Mouse (Mus musculus) kidney, adult 8-10 months (tissue): Measurements from ENCODE around the gene Trp53i13.

ENCODE experiments used
- DNase-seq, 2 experiments: peaks; one replicate each; pipeline ENCODE4 v3.0.0; 2022

Trp53i13 gene

GRCm38 (mm10) chr11:77507426-77507825 is 8.4 kb downstream of the Trp53i13 start:
- no peak for DNase-seq

- no peak for DNase-seq
Measured at GRCm38 (mm10) chr11:77506941-77507340, 8.8 kb downstream of the Trp53i13 start.

DNA sequence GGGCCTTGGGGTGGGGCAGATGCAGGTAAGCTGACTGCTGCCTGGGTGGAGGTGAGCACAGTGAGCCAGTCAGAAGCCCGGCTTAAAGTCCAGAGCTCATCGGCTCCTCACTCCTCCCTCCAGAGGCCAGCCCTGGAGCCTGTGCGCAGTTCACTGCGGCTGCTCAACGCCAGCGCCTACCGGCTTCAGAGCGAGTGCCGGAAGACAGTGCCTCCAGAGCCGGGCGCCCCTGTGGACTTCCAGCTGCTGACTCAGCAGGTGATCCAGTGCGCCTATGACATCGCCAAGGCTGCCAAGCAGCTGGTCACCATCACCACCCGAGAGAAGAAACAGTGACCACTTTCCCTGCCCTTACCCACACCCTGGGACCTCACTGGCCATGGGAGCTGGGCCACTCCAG is 9.5 kb downstream of the Trp53i13 start:
- peak; percentile 78 to 81 for DNase-seq

DNA sequence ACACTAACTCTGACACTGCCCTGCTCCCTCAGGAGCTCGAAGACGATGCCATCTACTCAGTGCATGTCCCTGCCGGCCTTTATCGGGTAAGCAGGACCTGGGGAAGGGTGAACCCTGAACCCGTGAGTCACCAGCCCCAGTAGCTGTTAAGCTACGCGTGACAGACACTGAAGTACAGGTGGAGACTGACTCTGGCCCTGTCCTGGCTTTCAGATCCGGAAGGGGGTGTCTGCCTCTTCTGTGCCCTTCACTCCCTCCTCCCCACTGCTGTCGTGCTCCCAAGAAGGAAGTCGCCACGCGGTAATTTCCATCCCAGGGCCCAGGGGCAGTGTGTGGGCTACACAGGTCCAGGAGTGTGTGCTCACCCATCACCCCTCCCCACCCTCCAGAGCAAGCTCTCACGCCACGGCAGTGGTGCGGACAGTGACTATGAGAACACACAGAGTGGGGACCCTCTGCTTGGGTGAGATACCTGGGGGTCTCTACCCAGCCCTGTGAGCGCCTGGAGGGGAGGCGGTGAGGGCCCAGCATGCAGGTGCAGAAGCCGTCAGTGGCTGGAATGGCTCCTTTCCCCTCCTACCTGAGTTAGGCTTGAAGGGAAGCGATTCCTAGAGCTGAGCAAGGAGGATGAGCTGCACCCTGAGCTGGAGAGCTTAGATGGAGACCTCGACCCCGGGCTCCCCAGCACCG is 10.3 kb downstream of the Trp53i13 start:
- no peak for DNase-seq

GRCm38 (mm10) chr11:77504377-77504776 is 11.4 kb downstream of the Trp53i13 start:
- DNase-seq: no peak

- no peak for DNase-seq
Measured at GRCm38 (mm10) chr11:77503511-77503910, 12.3 kb downstream of the Trp53i13 start.

DNA sequence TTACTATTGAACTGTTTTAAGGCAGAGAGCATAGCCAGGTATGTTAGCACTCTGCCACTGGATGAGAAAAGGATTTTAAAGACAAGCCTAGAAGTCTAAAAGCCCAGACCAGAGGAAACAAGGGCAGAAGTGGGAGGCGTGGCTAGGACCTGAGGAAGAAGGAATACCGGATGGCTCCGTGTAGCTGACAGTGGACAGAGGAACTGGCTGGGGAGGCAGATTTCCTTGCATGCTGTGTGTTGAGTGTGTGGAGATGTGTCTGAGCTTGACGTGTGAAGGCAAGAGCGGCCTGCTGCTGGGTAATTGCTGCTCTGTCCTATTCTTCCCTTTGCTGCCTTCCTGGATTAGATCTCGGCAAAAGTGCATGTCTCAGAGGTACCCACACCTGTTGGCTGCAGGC is 13.3 kb downstream of the Trp53i13 start:
- DNase-seq: no peak

- DNase-seq: no peak
Measured at GRCm38 (mm10) chr11:77501971-77502370, 13.8 kb downstream of the Trp53i13 start.

GRCm38 (mm10) chr11:77501392-77501791 is 14.4 kb downstream of the Trp53i13 start:
- DNase-seq: peak in 1 of 2 experiments; percentile 83

GRCm38 (mm10) chr11:77500361-77501325 is 15.1 kb downstream of the Trp53i13 start:
- no peak for DNase-seq

DNA sequence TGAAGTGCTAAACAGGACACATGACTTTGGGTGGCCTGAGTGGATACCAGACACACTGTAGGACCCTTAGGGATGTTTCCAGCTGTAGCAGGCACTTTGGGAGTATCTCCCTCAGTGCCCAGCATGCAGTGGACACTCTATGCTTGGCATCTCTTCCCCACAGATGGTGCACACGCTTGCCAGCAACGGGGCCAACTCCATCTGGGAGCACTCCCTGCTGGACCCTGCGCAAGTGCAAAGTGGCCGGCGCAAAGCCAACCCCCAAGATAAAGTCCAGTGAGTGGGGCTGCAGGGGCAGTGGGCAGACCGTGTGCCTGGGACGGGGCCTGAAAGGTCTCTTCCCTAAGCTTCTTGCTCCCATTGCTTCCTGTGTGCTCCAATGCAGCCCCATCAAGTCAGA is 16.4 kb downstream of the Trp53i13 start:
- DNase-seq: no peak

GRCm38 (mm10) chr11:77498261-77499139 is 17.3 kb downstream of the Trp53i13 start:
- DNase-seq: no peak

DNA sequence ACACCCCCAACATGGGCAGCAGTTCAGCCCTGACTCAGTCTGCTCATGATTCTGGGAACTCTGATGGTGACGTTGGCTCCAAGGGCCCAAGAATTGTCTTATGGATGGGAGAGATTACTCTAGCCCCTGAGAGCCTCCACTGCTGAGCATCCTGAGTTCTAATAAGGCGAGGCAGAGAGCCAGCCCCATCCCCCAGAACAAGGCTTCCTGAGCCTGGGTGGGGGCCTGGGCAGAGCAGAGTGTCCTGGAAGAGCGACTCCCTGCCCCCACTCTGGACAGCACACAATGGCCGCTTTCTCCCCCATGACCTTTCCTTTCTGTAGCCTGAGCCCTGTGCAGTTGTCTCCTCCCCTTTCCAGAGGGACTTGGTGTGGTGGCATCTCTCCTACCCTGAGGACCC is 17.9 kb downstream of the Trp53i13 start:
- no peak for DNase-seq

- DNase-seq: peak; percentile 76 to 78
Measured at GRCm38 (mm10) chr11:77497341-77497756, 18.4 kb downstream of the Trp53i13 start.

DNA sequence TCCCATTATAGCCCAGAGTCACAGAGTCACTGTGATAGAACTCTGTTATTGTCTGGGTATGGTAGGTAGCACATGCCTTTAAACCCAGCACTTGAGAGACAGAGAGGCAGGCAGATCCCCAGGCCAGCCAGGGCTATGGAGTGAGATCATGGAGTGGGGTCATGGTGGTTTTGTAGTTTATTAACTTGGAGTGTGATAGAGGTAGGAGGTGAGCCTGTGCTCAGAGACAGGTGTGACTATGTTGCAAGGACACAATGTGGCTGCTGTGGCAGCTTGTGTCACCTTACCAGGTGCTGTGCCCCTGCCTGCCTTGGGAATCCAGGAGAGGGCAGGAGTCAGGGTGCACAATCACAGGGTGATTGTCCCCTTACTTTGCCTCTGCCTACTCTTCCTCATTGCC is 20.3 kb downstream of the Trp53i13 start:
- no peak for DNase-seq

GRCm38 (mm10) chr11:77494782-77495181 is 21.0 kb downstream of the Trp53i13 start:
- DNase-seq: no peak

DNA sequence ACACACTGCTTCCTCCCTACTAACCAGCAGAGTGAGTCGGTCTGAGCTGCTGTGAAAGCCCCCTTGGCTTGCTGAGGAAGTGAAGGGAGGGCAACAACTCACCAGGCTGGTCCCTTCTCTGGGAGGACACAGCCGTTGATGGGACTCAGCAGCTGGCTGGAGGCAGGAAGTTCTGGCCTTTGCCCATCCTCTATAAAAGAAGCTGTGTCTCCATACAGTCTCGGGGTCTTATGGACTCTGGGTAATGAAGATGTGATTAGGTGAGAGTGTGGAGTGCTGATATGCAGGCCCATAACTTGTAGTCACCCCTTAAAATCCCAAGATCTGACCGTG is 21.5 kb downstream of the Trp53i13 start:
- no peak for DNase-seq

DNA sequence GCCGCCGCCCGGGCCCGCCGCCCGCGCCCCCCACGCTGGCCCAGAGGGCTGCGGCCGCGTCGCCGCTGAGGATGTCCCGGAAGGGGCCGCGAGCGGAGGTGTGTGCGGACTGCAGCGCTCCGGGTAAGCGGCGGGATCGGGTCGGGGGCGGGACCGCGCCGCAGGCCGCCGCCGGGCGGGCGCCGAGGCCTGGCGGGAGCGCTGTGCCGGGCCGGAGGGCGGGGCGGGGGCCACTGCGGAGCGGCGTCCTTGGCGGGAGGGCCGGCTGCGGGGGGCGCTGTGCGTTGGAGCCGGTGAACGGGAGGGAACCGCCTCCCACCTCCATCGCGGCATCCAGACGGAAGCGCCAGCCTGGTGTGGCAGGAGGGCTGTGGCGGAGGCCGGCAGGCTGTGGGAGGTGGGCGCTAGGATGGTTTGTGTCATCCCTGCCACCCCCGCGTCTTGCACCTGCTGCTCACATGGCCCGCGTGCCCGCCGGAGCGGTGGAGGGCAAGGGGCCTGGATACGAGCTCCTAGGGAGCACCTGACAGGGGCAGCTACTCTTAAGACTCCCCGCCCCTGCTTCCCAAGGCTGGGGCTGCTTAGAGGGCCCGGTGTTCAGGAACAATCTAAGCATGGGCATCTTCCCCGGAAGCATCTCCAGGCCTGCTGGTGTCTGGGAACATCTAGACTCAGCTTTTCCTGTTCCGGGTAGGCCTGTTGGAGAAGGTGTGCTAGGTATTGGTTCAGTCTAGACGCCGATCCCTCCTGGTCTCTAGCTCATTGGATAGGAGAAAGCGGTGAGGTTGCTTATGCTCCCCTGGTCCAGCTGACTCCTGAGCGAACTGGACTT is 22.1 kb downstream of the Trp53i13 start, which contains the start of gene Git1:
TSS of gene Git1 (plus strand) at position 51 of the 832 bp plus-strand sequence.
- DNase-seq: no peak

DNA sequence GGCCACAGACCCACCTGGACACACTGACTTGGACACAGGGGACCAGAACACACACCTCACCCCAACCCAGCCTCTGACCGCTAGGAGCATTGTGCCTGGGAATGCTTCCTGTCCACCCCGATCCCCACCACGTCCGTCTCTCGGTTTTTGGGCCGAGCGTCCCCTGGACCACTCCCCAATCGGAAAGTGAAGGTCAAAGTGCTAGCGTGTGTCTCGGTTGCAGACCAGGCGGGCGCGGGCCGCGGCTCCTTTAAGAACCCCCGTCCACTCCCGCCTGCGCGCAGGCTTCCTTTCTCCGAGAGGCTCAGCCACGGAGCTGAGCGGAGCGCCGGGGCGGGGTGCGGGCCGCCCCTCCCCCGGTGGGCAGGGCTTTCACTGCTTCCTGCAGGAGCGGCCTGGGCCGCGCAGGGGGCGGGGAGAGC is 22.9 kb downstream of the Trp53i13 start:
- peak; percentile 94 to 95 for DNase-seq

- DNase-seq: no peak
Measured at GRCm38 (mm10) chr11:77492311-77492871, 23.4 kb downstream of the Trp53i13 start.

DNA sequence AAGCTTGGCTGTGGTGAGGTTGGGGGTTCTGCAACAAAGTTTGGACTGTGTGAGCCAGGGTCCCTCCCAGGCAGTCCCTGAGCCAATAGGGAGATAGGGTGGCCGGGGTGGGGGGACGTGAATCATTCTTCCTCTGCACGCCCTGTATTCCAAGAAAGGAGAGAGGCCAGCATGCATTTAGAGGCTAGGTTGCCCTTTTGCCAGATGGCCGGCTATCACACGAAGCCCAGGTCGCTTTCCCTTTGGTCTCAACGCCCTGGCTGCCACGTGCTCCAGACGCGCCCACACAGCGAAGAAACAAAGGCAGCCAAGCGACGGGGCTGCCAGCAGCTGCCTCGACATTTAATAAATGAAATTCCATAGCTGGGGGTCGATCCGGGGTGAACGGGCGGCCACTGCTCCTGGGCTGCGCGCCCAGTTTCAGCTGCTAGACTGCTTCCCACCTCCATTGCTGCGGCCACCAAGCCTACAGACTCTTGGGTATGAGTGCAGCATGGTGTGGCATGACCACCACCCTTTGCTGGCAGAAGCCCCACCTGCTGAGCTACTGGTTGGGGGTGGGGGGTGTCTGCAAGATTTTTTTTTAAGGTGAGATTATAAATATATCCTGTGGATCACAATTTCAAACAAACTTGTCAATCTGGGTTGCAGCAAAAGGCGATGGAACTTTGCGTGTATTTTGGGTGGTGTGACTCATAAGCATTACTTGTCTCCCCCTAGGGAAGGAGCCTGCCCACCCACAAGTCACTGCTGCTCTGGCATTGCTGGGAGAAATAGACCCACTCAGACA is 24.1 kb downstream of the Trp53i13 start:
- DNase-seq: no peak
